Mouse (Mus musculus): ENCODE measurements around the gene Smim15. TPM values are rescaled to one million over a fixed set of nuclear protein-coding genes. Genes with fewer than 3 reads are reported as not detected.

Smim15 gene
- total RNA-seq (2018; cell fraction: chromatin; rRNA removed): 10 to 100 TPM in 14 of 26 experiments, 1 to 10 TPM in 12; 4.4 to 33.8 (median 13.0) TPM
- total RNA-seq (2018; cell fraction: cytosol; rRNA removed): 10 to 100 TPM; 35.0 to 69.8 (median 54.2) TPM
- 10 to 100 TPM; 11.3 to 54.5 (median 26.1) TPM for total RNA-seq (2018; cell fraction: nucleus; rRNA removed)
- 65.1 to 97.0 TPM (median 85.2 TPM) in 3 replicates for polyA plus RNA-seq (2018)

DNA sequence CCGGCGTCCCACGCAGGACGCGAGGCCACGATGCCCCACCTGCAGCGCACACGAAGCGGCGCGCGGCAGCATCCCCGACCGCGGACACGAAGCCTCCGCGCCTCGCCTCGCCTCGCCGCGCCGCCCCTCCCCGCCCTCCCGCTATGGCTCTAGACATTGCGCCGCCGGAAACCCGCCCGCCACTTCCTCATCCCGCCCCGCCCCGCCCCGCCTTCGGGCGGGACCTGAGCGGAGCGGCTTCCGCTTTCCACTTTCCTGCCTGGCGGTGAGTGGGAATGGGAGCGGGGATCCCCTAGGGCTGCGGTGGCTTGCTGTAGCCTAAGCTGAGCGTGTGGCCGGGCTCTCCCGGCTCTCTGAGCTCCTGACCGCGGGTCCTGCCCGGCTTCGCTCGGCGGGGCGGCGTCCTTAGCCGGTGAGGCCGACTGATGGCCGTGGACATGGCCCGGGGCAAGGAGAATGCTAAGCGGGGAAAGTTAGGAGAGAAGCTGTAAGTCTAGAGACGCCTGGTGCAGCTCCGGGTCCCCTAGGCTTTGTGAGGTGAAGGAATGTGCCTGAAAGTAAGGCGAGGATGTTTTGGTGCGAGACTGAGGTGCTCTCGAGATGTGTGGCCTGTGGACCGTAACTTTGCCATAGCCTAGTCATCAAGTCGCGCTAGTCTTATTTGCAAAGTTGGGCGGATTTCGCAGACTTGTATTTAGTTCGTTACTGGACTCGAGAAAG is at the start of gene Smim15:
TSS of gene Smim15 (plus strand) at position 225 of the 720 bp plus-strand sequence.
- WGBS (ENCODE audit: missing documents): 1% methylated on average over 60 of the region's 71 CpGs
- peak within 1 kb of the TSS; percentile 91 for H3K4me3 ChIP-seq (ENCODE audit: inconsistent target)
- peak within 1 kb of the TSS; percentile 70 for H3K27ac ChIP-seq
- peaks cover 49% of the 10 kb centered on the region for H3K79me2 ChIP-seq (ENCODE audit: inconsistent target)
- peaks cover 17% of the 10 kb centered on the region for H3K36me3 ChIP-seq (ENCODE audit: inconsistent target)

DNA sequence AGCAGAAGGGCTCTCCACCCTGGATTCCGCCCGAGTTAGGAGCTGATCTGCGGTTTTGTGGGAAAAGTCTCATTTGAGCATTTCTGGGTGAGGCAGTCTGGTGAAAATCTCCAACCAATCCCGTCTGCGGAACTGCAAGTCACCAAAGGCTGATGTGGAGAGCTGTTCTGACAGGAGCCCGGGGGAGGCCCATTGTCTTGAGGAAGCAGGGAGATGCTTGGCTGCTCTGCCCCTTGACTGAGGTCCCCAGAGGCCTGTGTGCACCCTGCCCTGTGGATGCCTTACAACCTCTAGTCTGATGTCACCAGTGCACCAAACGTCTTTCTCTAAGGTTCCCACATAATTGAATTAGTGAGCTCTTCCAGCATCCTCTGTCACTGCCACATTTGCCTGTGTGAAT is 49.0 kb upstream of the Smim15 start:
- no peaks in the 10 kb centered on the region for H3K36me3 ChIP-seq (ENCODE audit: inconsistent target)
- H3K4me3 ChIP-seq (ENCODE audit: inconsistent target): no peak overlapping the region
- no peaks in the 10 kb centered on the region for H3K79me2 ChIP-seq (ENCODE audit: inconsistent target)
- WGBS (ENCODE audit: missing documents): 85% methylated on average over 7 of the region's 7 CpGs
- no peak overlapping the region for H3K27ac ChIP-seq

DNA sequence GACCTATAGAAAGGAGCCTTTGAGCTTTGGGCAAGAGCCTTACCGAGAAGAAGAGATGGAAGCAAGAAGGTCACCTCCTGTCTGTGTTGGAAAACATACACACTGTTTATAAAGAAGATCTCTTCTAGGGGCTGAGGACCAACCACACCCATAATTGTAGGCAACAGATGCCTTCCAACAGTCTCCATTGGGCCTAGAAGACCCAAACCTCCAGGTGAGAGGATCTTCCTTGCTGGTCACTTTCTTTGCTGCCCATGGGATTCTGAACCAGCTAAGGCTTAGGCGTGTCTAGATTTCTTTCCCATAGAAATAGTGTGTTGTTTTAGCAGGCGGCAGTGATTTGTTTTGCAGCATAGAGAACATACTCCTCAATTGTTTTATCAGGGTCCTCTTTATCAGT is 47.9 kb upstream of the Smim15 start:
- WGBS (ENCODE audit: missing documents): 100% methylated on average over 3 of the region's 3 CpGs
- Histone ChIP-seq H3K4me3 (ENCODE audit: inconsistent target) (no peak overlapping the region), H3K79me2 (ENCODE audit: inconsistent target) (no peaks in the 10 kb centered on the region), H3K36me3 (ENCODE audit: inconsistent target) (no peaks in the 10 kb centered on the region), H3K27ac (no peak overlapping the region)

DNA sequence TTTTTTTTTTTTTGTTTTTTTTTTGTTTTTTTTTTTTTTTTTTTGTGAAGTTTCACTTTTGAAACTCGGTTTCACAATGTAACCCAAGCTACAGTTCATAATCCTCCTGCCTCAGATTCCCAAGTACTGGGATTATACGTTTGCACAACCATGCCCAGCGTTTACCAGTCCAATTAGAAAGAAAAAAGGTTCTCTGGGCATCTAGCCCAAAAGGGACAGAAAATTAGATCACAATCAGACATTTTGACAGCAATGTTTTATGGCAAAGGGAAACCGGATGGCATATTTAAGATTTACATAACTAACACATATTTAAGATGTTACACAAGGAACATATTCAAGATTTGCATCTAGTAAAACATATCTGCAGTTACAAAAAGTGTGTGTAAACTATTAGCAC is 36.4 kb upstream of the Smim15 start:
- H3K79me2 ChIP-seq (ENCODE audit: inconsistent target): no peaks in the 10 kb centered on the region
- WGBS (ENCODE audit: missing documents): 62% methylated on average over 4 of the region's 4 CpGs

DNA sequence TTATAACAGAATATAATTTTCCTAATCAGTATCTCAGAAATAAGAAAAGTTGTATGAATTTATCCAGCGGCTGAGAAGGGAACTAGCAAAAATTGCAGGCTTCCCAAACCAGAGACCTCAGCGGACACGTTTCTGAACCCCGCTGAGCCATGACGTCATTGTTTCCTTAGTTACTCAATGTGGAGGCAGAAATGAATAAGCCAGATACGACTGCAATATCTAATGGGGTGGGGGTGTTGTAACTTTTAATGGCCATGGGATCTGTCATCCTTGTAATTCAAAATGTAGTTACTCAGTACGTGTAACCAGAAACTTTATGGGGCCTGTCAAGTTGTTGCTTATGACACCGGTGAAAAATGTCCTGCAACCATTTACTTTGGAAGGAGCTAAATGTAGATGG is 31.1 kb upstream of the Smim15 start:
- WGBS (ENCODE audit: missing documents): 70% methylated on average over 8 of the region's 8 CpGs

More for the DNA sequence above, 36.4 kb upstream of the Smim15 start:
- Histone ChIP-seq H3K27ac (no peak overlapping the region), H3K4me3 (ENCODE audit: inconsistent target) (no peak overlapping the region), H3K36me3 (ENCODE audit: inconsistent target) (no peaks in the 10 kb centered on the region)

DNA sequence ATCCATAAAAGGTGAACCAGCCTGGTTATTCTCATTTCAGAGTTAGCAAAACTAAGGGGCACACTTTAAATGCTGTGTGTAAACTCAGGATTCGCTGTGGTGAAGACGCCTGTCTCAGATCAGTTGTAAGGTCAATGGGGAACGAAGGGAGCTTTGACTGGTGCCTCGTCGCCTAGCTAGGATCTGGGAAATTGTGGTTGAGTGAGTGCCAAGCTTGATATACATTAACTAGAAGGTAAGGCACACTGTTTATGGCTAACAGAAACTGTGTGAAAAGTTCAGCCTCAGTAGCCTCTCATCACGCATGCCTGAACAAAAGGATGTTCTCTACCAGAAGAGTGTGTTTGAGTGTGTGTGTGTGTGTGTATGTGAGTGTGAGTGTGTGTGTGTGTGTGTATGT is 30.4 kb upstream of the Smim15 start:
- Histone ChIP-seq H3K79me2 (ENCODE audit: inconsistent target) (no peaks in the 10 kb centered on the region), H3K27ac (no peak overlapping the region), H3K4me3 (ENCODE audit: inconsistent target) (no peak overlapping the region), H3K36me3 (ENCODE audit: inconsistent target) (no peaks in the 10 kb centered on the region)
- WGBS (ENCODE audit: missing documents): 92% methylated on average over 5 of the region's 6 CpGs

More for the DNA sequence above, 31.1 kb upstream of the Smim15 start:
- Histone ChIP-seq H3K79me2 (ENCODE audit: inconsistent target) (no peaks in the 10 kb centered on the region), H3K27ac (no peak overlapping the region), H3K4me3 (ENCODE audit: inconsistent target) (no peak overlapping the region), H3K36me3 (ENCODE audit: inconsistent target) (no peaks in the 10 kb centered on the region)

DNA sequence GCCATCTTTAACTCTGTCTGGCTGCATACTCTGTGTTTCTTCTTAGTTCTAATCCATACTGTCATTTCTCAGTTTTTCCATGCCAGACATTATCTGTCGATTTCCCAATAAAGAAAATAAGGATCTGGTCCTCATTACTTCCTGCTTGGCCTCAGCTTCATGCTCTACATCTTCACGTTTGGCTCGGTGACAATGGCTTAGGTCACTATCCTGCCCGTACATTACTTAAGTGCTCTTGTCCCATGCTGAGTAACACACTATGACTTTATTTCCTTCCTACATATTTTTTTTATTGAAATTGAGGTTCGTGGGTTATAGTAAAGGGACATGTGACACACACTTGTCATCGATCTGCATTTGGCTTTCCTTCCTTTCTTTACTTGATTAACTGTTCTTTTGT is 29.1 kb upstream of the Smim15 start:
- Histone ChIP-seq H3K4me3 (ENCODE audit: inconsistent target) (no peak overlapping the region), H3K79me2 (ENCODE audit: inconsistent target) (no peaks in the 10 kb centered on the region), H3K27ac (no peak overlapping the region), H3K36me3 (ENCODE audit: inconsistent target) (no peaks in the 10 kb centered on the region)
- 57% methylated on average over 6 of the region's 6 CpGs for WGBS (ENCODE audit: missing documents)

DNA sequence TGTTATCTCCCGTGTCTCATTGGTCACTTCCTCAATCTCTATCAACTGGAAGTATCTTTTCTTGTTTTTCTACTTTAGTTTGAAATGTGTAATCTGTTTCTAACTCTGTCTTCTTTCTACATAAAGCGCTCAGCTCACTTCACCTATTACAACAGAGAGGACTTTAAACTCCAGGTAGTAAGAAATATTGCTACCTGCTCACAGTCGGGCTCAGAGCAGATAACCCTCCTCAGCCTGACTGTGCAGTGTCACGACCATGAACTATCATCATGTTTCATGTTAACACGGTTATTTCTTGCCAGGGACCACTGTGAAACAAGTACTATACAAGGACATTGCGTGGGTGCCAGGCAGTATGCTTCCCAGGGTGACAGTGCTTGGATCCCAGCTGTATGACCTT is 26.9 kb upstream of the Smim15 start:
- no peak overlapping the region for H3K4me3 ChIP-seq (ENCODE audit: inconsistent target)
- no peaks in the 10 kb centered on the region for H3K36me3 ChIP-seq (ENCODE audit: inconsistent target)
- WGBS (ENCODE audit: missing documents): 81% methylated on average over 4 of the region's 6 CpGs
- no peaks in the 10 kb centered on the region for H3K79me2 ChIP-seq (ENCODE audit: inconsistent target)
- H3K27ac ChIP-seq: no peak overlapping the region

DNA sequence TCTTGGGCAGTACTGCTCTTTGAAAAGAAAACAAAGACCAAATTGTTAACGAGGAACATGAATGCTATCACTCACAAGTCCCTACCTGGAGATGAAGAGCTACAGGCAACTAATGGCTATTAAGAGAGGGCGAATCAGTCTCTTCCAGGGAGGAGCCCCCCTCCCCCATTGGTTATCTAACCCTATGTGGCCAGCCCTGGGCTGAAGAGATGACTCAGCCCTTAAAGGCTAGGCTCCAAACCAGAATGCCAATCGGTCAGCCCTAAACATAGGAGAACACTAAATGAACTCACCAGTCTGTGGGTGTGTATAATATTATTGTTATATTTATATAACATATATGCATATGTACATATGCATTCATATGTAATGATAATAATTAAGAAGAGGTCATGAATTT is 18.4 kb upstream of the Smim15 start:
- Histone ChIP-seq H3K4me3 (ENCODE audit: inconsistent target) (no peak overlapping the region), H3K79me2 (ENCODE audit: inconsistent target) (no peaks in the 10 kb centered on the region), H3K27ac (no peak overlapping the region), H3K36me3 (ENCODE audit: inconsistent target) (no peaks in the 10 kb centered on the region)
- 88% methylated on average over 2 of the region's 3 CpGs for WGBS (ENCODE audit: missing documents)

DNA sequence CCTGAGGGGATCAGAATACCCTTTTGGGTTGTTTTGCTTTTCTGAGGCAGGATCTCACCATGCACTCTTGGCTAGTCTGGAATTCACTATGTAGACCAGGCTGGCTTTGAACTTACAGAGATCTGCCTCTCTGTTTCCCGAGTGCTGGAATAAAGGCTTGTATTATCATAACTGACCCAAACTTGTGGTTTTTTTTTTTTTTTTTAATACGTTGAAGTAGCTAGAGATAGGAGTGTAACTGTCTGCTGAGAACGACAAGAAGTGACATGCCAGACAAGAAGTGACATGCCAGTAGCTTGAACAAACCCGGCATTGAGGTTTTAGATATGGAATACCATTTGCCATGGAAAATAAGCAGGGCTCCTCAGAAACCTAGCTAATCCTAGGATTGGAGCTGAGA is 11.5 kb upstream of the Smim15 start:
- 95% methylated on average over 4 of the region's 4 CpGs for WGBS (ENCODE audit: missing documents)
- Histone ChIP-seq H3K4me3 (ENCODE audit: inconsistent target) (no peak overlapping the region), H3K27ac (no peak overlapping the region), H3K79me2 (ENCODE audit: inconsistent target) (no peaks in the 10 kb centered on the region), H3K36me3 (ENCODE audit: inconsistent target) (no peaks in the 10 kb centered on the region)

DNA sequence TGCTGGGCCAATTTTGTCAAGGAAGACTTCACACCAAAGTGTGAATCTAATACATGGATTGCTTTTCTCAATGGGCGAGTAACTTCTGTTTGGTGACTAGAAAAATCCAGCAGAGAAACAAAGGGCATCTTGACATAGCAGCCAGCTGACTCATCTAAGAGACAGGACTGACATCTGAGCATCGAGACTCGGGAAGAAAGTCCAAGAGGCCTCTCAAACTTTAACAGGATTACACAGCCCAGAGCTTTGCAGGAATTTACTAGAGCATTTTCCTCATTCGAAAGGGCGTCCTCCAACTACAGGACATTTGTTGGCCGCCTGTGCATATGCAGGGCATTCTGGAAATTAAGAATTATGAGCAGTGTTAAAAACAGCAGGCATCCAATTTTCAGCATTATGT is 4.9 kb upstream of the Smim15 start:
- Histone ChIP-seq H3K27ac (no peak overlapping the region), H3K79me2 (ENCODE audit: inconsistent target) (peaks cover 15% of the 10 kb centered on the region), H3K4me3 (ENCODE audit: inconsistent target) (no peak overlapping the region), H3K36me3 (ENCODE audit: inconsistent target) (no peaks in the 10 kb centered on the region)
- WGBS (ENCODE audit: missing documents): 94% methylated on average over 6 of the region's 6 CpGs

DNA sequence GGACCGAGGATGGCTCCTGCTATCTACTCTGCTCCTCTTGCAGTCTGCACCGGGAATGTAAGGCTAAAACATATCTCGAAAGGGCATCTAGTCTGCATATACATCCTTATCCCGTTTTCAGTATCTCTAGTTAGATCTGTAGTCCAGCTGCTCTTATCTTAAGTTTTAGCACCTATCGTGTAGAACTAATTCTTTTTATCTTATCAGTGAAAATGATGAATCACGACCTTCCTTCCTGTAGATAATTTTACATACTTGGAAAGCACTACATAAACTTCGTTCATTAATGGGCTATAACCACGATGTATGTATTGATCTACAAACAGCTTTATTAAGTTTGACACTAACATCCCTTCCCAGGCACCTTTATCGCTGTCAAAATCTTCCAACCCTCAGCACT is 4.3 kb upstream of the Smim15 start:
- no peak overlapping the region for H3K27ac ChIP-seq
- H3K4me3 ChIP-seq (ENCODE audit: inconsistent target): no peak overlapping the region
- no peaks in the 10 kb centered on the region for H3K36me3 ChIP-seq (ENCODE audit: inconsistent target)
- 93% methylated on average over 9 of the region's 9 CpGs for WGBS (ENCODE audit: missing documents)
- peaks cover 20% of the 10 kb centered on the region for H3K79me2 ChIP-seq (ENCODE audit: inconsistent target)

DNA sequence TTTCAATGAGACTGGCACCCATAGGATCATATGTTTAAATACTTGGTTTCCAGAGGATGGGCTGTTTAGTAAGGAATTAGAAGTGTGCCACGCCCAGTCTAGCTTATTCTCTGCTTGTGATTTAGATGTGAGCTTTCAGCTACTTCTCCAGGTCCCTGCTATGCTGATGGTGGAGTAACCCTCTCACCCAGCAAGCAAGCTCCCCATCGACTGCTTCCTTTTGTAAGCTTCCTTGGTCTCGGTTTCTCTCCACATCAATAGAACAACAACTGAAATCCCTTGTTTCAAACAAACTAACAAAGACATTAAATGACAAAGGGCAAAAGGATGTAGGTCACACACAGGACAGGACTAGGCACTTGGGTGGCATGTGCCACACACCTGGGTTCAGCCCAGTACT is 3.8 kb upstream of the Smim15 start:
- Histone ChIP-seq H3K79me2 (ENCODE audit: inconsistent target) (peaks cover 26% of the 10 kb centered on the region), H3K27ac (no peak overlapping the region), H3K4me3 (ENCODE audit: inconsistent target) (no peak overlapping the region), H3K36me3 (ENCODE audit: inconsistent target) (no peaks in the 10 kb centered on the region)
- WGBS (ENCODE audit: missing documents): 94% methylated on average over 3 of the region's 3 CpGs

DNA sequence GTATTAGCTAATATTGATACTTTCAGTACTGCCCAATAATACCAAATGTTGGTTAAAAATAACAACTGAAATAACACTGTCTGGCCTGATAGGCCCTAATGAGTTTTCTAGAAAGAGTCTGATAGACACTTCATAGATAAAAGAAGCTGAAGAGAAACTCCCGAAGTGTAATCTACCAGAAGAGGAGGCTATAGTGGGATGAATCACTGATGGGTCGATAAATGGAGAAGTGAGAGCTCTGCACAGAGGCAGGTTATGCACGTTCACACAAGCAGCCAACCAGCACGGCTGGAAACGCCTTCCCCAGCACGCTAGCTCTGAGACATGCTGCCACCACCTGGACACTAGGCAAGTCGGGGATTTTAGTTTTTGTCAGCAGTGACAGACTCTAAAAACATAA is 2.9 kb upstream of the Smim15 start:
- peaks cover 35% of the 10 kb centered on the region for H3K79me2 ChIP-seq (ENCODE audit: inconsistent target)
- no peaks in the 10 kb centered on the region; the same call in 1 of the 2 replicates for H3K36me3 ChIP-seq (ENCODE audit: inconsistent target)
- WGBS (ENCODE audit: missing documents): 3% methylated on average over 7 of the region's 7 CpGs
- no peak overlapping the region for H3K4me3 ChIP-seq (ENCODE audit: inconsistent target)
- H3K27ac ChIP-seq: no peak overlapping the region

DNA sequence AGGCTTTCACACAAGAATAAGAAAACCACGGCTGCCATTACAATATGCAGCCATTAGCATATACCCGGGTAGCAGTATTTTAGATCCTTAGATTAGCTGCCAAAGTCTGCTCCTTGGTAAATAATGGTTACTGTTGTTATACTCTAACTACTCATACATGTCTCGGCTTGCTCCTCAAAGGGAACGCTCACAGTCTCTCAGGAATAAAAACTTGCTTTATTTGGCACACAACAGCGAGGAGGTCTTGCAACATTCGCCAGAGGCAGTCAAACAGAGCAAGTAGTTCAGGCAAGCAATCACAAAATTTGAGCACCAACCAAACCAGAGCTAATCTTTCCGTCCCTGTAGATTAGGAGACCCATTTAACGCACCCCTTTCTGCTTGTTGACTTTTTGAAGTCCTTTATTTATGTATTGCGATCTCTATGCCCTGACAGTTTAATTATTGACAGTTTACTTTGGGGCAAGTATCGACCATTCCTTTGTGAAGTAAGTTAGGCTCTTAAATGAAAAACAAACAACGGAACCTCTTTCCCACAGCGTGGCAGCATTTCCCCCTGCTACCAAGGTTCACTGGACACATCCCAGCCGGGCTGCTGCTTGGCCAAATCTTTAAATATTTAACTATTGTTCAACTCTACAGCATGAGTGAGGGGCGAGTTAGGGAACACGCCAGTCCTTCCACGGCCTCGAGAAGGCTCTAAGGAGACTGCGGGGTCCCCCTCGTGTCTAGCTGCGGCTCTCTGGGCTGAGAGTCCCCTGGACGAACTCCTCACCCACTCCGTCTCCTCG is 620 bp upstream of the Smim15 start:
- H3K4me3 ChIP-seq (ENCODE audit: inconsistent target): peak overlapping the region; percentile 75
- peaks cover 49% of the 10 kb centered on the region for H3K79me2 ChIP-seq (ENCODE audit: inconsistent target)
- under 1% methylated on average over 23 of the region's 23 CpGs for WGBS (ENCODE audit: missing documents)
- H3K27ac ChIP-seq: peak overlapping the region; percentile 67
- H3K36me3 ChIP-seq (ENCODE audit: inconsistent target): peaks cover 17% of the 10 kb centered on the region
